Mouse (Mus musculus) adrenal gland, adult 8-10 months (tissue): ENCODE measurements around the gene Ptpn12. TPM values are rescaled to one million over a fixed set of nuclear protein-coding genes. Genes with fewer than 3 reads are reported as not detected.

ENCODE experiments used
- DNase-seq: peaks from one replicate; pipeline ENCODE4 v3.0.0; 2022
- total RNA-seq, 4 experiments: library from RNA; stranded (reverse); gene quantifications; 2 replicates each; pipeline ENCODE4 v1.2.4; 2022

The Ptpn12 gene
- 10 to 100 TPM; 49.1 to 66.5 (median 62.2) TPM for total RNA-seq

- DNase-seq, result peak; percentile 96
Measured at GRCm38 (mm10) chr5:21055820-21056531, at the start of gene Ptpn12. Gene Ptpn12 (minus strand): TSS chr5:21055911.

DNA sequence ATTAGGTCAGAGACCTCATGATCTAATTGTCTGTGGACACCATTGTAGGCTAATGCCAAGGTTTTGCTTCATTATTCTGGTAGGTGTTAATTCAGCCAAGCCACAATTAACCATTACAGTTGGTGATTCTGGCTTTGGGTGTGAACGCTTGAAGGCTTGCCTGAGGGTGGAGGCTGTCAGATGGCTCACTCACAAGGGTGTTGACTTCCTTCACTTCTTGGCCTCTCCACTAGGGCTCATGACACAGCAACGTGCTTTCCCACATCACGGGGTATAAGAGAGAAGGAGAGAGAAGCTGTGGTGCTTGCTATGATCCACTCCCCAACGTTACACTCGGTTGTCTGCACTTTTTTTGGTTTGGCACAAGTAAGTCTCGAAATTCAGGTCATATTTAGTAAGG is 35.5 kb upstream of the Ptpn12 start:
- DNase-seq, result no peak

DNA sequence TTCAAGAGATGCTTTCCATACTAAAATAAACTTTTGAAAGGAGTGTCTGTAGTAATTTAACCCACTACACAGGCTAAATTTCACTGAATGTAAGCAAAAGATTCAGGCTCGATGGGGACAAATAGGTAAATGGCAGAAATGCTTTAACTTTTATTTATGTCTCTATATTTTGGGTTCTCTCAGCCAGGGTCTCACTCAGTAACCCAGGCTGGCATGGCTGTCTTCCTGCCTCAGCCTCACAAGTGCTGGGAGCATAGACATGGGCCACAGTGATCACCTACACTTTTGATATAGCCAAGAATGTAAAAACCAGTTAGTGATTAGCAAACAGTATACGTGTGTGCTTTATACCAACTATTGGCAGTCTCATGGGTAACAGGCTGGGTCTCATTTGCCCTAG is 1.5 kb upstream of the Ptpn12 start:
- DNase-seq, result no peak

GRCm38 (mm10) chr5:21056595-21056994 is 884 bp upstream of the Ptpn12 start:
- no peak for DNase-seq

- peak; percentile 34 for DNase-seq
Measured at GRCm38 (mm10) chr5:21055071-21055819, 466 bp downstream of the Ptpn12 start.

- DNase-seq, result peak; percentile 71
Measured at GRCm38 (mm10) chr5:21054472-21055070, 1.1 kb downstream of the Ptpn12 start.

- DNase-seq, result no peak
Measured at GRCm38 (mm10) chr5:21053571-21054307, 2.0 kb downstream of the Ptpn12 start.

- no peak for DNase-seq
Measured at GRCm38 (mm10) chr5:21052521-21052920, 3.2 kb downstream of the Ptpn12 start.

DNA sequence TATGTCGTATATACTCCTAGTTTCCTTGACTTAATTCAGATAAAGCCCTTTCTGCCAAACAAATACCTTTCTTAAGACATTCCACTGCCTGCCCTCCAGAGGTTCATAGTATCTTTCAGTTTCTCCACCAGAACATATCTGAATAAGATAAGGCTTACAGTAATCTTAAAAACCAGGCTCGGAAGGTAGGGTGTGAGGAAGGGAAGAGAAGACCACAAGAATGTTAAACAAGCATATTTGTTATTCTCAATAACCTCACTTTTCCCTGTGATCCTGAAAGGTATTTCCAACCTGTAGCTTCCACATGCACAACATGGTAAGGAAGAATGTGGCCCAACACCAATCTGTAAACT is 5.0 kb downstream of the Ptpn12 start:
- no peak for DNase-seq

- DNase-seq, result no peak
Measured at GRCm38 (mm10) chr5:21050061-21050769, 5.5 kb downstream of the Ptpn12 start.

GRCm38 (mm10) chr5:21049006-21049405 is 6.7 kb downstream of the Ptpn12 start:
- DNase-seq, result no peak

DNA sequence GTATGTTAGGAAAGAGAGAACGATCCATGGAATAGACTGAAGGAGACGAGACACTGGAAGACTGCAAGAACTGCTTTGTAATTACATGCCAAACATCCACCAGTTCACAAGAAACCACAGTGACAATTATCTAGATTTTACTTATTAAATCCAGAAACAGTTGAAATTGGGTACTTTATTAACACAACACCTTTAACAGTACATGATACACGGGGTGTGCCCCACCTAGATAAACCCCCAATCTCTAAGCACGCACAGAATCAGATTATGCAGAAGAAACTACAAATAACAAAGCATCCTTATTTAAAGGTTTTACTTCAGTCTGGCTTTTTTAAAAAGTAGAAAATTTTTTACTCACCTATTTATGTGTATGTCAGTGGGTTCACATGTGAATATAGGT is 8.6 kb downstream of the Ptpn12 start:
- no peak for DNase-seq

- no peak for DNase-seq
Measured at GRCm38 (mm10) chr5:21046150-21047048, 9.3 kb downstream of the Ptpn12 start.

- DNase-seq, result no peak
Measured at GRCm38 (mm10) chr5:21045462-21045861, 10.2 kb downstream of the Ptpn12 start.

DNA sequence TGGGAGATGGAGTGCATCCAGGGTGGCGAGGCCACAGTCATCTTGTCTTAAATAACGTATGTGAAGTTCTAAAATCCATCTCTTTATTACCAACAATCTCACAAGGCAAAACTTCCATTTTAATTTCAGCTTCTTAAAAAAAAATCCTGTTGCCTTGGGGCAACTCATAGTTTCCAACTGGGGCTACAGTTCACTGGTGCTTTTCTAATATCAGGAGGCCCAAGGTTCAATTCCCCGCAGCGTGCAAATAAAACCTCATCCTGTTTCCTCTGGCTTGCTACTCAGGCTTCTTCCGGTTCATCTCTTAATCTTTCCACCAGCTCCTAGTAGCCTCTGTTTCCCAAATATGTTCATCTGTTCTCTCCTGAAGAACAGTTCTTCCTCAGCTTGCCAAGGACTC is 17.6 kb downstream of the Ptpn12 start:
- no peak for DNase-seq

DNA sequence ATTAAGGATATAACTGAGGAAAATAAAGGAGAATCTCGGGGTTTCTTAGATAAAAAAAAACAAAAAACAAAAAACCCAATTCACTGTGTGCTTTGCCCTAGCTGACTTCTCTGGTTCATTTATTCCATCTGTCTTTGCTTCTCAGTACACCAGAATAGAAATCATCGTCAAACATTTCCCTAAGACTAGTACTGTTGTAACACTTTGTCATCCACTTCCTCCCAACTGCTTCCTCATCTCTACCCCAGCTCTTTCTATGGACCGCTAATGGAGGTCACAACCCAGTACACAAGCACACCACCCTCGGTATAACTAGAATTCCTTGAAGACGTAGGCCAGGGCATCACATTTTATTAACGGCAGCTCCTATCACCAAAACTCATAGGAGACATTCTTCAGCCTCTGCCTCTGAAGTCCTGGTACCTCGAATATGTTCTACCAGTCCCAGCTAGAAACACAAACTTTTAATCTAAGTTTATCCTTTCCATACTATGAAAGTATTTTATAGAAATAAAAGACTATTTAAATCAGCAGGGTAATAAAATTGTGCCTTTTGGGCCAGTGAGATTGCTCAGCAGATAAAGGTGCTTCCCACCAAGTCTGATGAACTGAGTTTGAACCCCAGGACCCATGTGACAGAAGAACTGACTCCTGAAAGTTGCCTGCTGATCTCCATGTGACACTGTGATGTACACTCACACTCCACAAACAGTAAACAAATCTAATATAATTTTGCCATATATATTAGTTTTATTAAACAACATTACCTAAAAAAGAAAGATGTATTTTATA is 19.8 kb downstream of the Ptpn12 start:
- DNase-seq, result no peak

DNA sequence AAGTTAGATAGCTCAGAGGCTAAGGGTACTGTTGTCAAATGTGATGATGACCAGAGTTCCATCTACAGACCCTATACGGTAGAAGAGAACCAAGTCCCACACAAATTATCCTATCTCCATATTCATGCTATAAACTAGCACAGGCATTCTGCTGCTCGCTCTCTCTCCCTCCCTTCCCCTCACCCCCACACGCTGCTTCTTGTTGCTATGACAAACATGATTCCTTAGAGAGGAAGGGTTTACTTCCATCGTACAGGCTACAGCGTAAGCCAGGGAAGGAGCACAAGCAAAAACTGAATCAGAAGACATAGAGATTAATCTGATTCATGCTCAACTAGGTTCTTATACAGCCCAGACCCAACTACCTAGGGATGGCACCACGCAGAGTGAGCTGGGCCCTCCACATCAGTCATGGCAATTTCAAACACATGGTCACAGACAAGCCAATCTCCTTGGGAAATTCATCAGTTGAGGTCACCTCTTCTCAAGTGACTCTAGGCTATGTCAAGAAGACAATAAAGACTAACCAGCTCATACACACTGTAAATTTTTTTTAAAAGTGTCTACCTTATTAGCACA is 21.2 kb downstream of the Ptpn12 start:
- DNase-seq, result no peak

- DNase-seq, result no peak
Measured at GRCm38 (mm10) chr5:21033382-21034056, 22.2 kb downstream of the Ptpn12 start.

- DNase-seq, result no peak
Measured at GRCm38 (mm10) chr5:21032626-21033025, 23.1 kb downstream of the Ptpn12 start.
